ENCODE assay signal across 19 mouse cellular contexts in the genomic region with DNA sequence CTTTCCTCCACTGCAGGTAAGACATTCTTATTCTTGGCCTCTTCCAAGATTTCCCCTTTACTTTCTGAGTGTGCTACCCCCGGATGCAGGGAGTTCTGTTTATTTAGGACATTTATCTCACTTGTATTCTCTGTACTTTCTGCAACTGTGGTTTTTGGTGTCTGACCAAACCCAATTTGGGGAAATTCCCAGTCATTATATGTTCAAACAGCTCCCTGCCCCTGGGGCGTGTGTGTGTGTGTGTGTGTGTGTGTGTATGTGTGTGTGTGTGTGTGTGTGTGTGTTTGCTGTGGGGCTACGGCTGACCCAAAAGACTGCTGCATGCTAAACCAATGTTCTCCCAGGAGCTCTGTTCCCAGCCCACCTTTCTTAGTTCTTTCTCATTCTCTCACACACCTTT.
"Had no signal": no experiment of that assay in that cellular context is flagged by ENCODE, and none has a peak within 500 bp of the region (broad histone marks: within the 10 kb centered on the region; RNA-seq: fewer than 3 reads in every experiment).

No protein-coding gene starts in this region.

- H3K9ac ChIP-seq: limb, embryonic 13.5 days; liver, embryonic 15.5 days; neural tube, embryonic 12.5 days; neural tube, embryonic 15.5 days had no signal

- H3K36me3 ChIP-seq: limb, embryonic 10.5 days; limb, embryonic 13.5 days; liver, embryonic 15.5 days; neural tube, embryonic 12.5 days; neural tube, embryonic 15.5 days had no signal

- DNase-seq: kidney, adult 9 months; kidney, postnatal 14 days; kidney, postnatal 4 days; layer of hippocampus, adult 9-11 months; lung, adult 2 months; lung, postnatal 14 days; lung, postnatal 4 days; midbrain, embryonic 14.5 days; retina, postnatal 1 day; right cerebral cortex, postnatal 25 days; spleen, adult 18-20 months; thymus, adult 18-20 months; thymus, postnatal 36 days had no signal

- H3K4me3 ChIP-seq: limb, embryonic 10.5 days; limb, embryonic 13.5 days; liver, embryonic 15.5 days; neural tube, embryonic 12.5 days; neural tube, embryonic 15.5 days had no signal

- H3K4me2 ChIP-seq: limb, embryonic 13.5 days; liver, embryonic 15.5 days; midbrain, embryonic 11.5 days; neural tube, embryonic 12.5 days; neural tube, embryonic 15.5 days had no signal

- H3K27ac ChIP-seq: limb, embryonic 10.5 days; limb, embryonic 13.5 days; liver, embryonic 15.5 days; neural tube, embryonic 12.5 days; neural tube, embryonic 15.5 days had no signal

- H3K27me3 ChIP-seq: limb, embryonic 13.5 days; neural tube, embryonic 12.5 days; neural tube, embryonic 15.5 days had no signal

- H3K9me3 ChIP-seq: limb, embryonic 10.5 days; limb, embryonic 13.5 days; liver, embryonic 15.5 days; neural tube, embryonic 12.5 days; neural tube, embryonic 15.5 days had no signal
